Mouse (Mus musculus) hindbrain, embryonic 14.5 days (tissue): ENCODE measurements at regions not wholly inside any gene's neighbourhood (a gene's known extent, or its start where the extent isn't known, plus 50 kb on each side); places are given as distances from the start of the nearest gene placed in this dataset.

Experiments
- ATAC-seq: fragments of 200-750 bp; cut with Nextera tagmentation; 2 replicates; pipeline ENCODE4 v1.8.0; 2017; ENCODE audit warnings: moderate number of reproducible peaks, mild to moderate bottlenecking, moderate TSS enrichment, moderate library complexity; ENCODE audit not compliant: low FRiP score
- DNase-seq: peaks from one replicate; pipeline ENCODE4 v3.0.0-alpha.2; 2015; ENCODE audit warnings: low spot score
- H3K27ac ChIP-seq: fragments of 300-500 bp; sonication (generic); 2 replicates; pipeline ENCODE4 v1.5.1; 2014; ENCODE audit warnings: mild to moderate bottlenecking, moderate library complexity
- H3K27me3 ChIP-seq: fragments of 300-500 bp; sonication (generic); 2 replicates; pipeline ENCODE4 v1.6.1; 2014; ENCODE audit warnings: mild to moderate bottlenecking, low read length, mixed read lengths; ENCODE audit not compliant: control insufficient read depth, insufficient read depth
- H3K36me3 ChIP-seq: fragments of 300-500 bp; sonication (generic); replicated peaks from 2 replicates; pipeline ENCODE4 v1.6.1; 2014; ENCODE audit not compliant: control insufficient read depth, insufficient read depth
- H3K4me1 ChIP-seq: fragments of 300-500 bp; sonication (generic); replicated peaks from 2 replicates; pipeline ENCODE4 v1.6.1; 2014; ENCODE audit warnings: antibody characterized with exemption, low read length, mixed read lengths; ENCODE audit not compliant: control insufficient read depth, insufficient read depth
- H3K4me2 ChIP-seq: fragments of 300-500 bp; sonication (generic); replicated peaks from 2 replicates; pipeline ENCODE4 v1.6.1; 2014; ENCODE audit warnings: mild to moderate bottlenecking, moderate library complexity
- H3K4me3 ChIP-seq: fragments of 300-500 bp; sonication (generic); replicated peaks from 2 replicates; pipeline ENCODE4 v1.5.1; 2014; ENCODE audit warnings: mild to moderate bottlenecking, low read length
- H3K9ac ChIP-seq: fragments of 300-500 bp; sonication (generic); 2 replicates; pipeline ENCODE4 v1.6.1; 2014
- H3K9me3 ChIP-seq: fragments of 300-500 bp; sonication (generic); 2 replicates; pipeline ENCODE4 v1.6.1; 2016; ENCODE audit warnings: low read length; ENCODE audit not compliant: control insufficient read depth
- WGBS: fragments of 180-500 bp; shearing (Covaris S2); extraction: QIAGEN DNeasy Blood & Tissue Kit; methylation state at CpG from one replicate; pipeline ENCODE4 v1.1.7; 2014; 5-methylcytosine and 5-hydroxymethylcytosine counted together

- Histone ChIP-seq H3K27ac (no peak overlapping the region), H3K4me1 (no peaks in the 10 kb centered on the region), H3K27me3 (no peaks in the 10 kb centered on the region), H3K36me3 (no peaks in the 10 kb centered on the region), H3K9ac (no peak overlapping the region), H3K4me2 (no peak overlapping the region), H3K9me3 (no peaks in the 10 kb centered on the region), H3K4me3 (no peak overlapping the region)
- WGBS: 96% methylated on average over 6 of the region's 6 CpGs
- no peak for ATAC-seq
- no peak for DNase-seq
Measured at GRCm38 (mm10) chr16:55039777-55040176, 258.0 kb downstream of the Zpld1 start.

- ATAC-seq: no peak
- DNase-seq: no peak
- Histone ChIP-seq H3K9ac (no peak overlapping the region), H3K27me3 (no peaks in the 10 kb centered on the region), H3K4me3 (no peak overlapping the region), H3K27ac (no peak overlapping the region), H3K4me2 (no peak overlapping the region), H3K9me3 (no peaks in the 10 kb centered on the region), H3K36me3 (no peaks in the 10 kb centered on the region), H3K4me1 (no peaks in the 10 kb centered on the region)
- 98% methylated on average over 2 of the region's 2 CpGs for WGBS
Measured at GRCm38 (mm10) chr16:55001661-55002289, 296.0 kb downstream of the Zpld1 start.

- Histone ChIP-seq H3K27me3 (no peaks in the 10 kb centered on the region), H3K9me3 (0 out of 2 replicates have a peak, but pooled peaks cover 4% of the 10 kb centered on the region), H3K4me3 (no peak overlapping the region), H3K9ac (no peak overlapping the region), H3K27ac (no peak overlapping the region), H3K36me3 (no peaks in the 10 kb centered on the region), H3K4me2 (no peak overlapping the region), H3K4me1 (no peaks in the 10 kb centered on the region)
- WGBS: 83% methylated on average over 4 of the region's 4 CpGs
- ATAC-seq (no peak), DNase-seq (no peak)
Measured at GRCm38 (mm10) chr16:54991595-54992240, 306.1 kb downstream of the Zpld1 start.

- Histone ChIP-seq H3K27me3 (no peaks in the 10 kb centered on the region), H3K9me3 (0 out of 2 replicates have a peak, but pooled peaks cover 3% of the 10 kb centered on the region), H3K4me2 (peak overlapping the region; percentile 33), H3K36me3 (no peaks in the 10 kb centered on the region), H3K4me1 (no peaks in the 10 kb centered on the region), H3K9ac (no peak overlapping the region), H3K4me3 (no peak overlapping the region), H3K27ac (peak overlapping the region; percentile 56)
- ATAC-seq (peak; percentile 77), DNase-seq (peak; percentile 87)
- WGBS: 2% methylated on average over 9 of the region's 9 CpGs
Measured at GRCm38 (mm10) chr16:54983759-54984218, 314.0 kb downstream of the Zpld1 start.

- Histone ChIP-seq H3K9me3 (no peaks in the 10 kb centered on the region), H3K4me3 (no peak overlapping the region), H3K4me1 (no peaks in the 10 kb centered on the region), H3K36me3 (no peaks in the 10 kb centered on the region), H3K27ac (no peak overlapping the region), H3K27me3 (no peaks in the 10 kb centered on the region), H3K9ac (no peak overlapping the region), H3K4me2 (no peak overlapping the region)
- WGBS: 87% methylated on average over 6 of the region's 6 CpGs
- DNase-seq (no peak), ATAC-seq (no peak)
Measured at GRCm38 (mm10) chr16:54970356-54970755, 327.4 kb downstream of the Zpld1 start.

- no peak for DNase-seq
- Histone ChIP-seq H3K27ac (no peak overlapping the region), H3K27me3 (no peaks in the 10 kb centered on the region), H3K9me3 (no peaks in the 10 kb centered on the region), H3K4me2 (0 out of 2 replicates have a peak overlapping the region, but pooled peaks have one; percentile 3), H3K36me3 (no peaks in the 10 kb centered on the region), H3K4me1 (no peaks in the 10 kb centered on the region), H3K9ac (no peak overlapping the region), H3K4me3 (no peak overlapping the region)
- 52% methylated on average over 7 of the region's 7 CpGs for WGBS
- ATAC-seq: no peak
Measured at GRCm38 (mm10) chr16:54943808-54944315, 353.9 kb downstream of the Zpld1 start.

- Histone ChIP-seq H3K4me1 (no peaks in the 10 kb centered on the region), H3K36me3 (no peaks in the 10 kb centered on the region), H3K9me3 (peaks cover 5% of the 10 kb centered on the region; the same call in 1 of the 2 replicates), H3K4me2 (no peak overlapping the region), H3K27ac (no peak overlapping the region), H3K9ac (no peak overlapping the region), H3K4me3 (no peak overlapping the region), H3K27me3 (no peaks in the 10 kb centered on the region)
- WGBS: 72% methylated on average over 3 of the region's 3 CpGs
- no peak for ATAC-seq
- DNase-seq: no peak
Measured at GRCm38 (mm10) chr16:54928259-54928658, 369.5 kb downstream of the Zpld1 start.

- no peak overlapping the region for H3K27ac ChIP-seq
- H3K4me3 ChIP-seq: no peak overlapping the region
- no peaks in the 10 kb centered on the region for H3K27me3 ChIP-seq
- H3K4me2 ChIP-seq: no peak overlapping the region
- H3K4me1 ChIP-seq: no peaks in the 10 kb centered on the region
- no peaks in the 10 kb centered on the region for H3K9me3 ChIP-seq
- 98% methylated on average over 4 of the region's 4 CpGs for WGBS
- H3K36me3 ChIP-seq: no peaks in the 10 kb centered on the region
- ATAC-seq (no peak), DNase-seq (no peak)
- H3K9ac ChIP-seq: no peak overlapping the region
Measured at GRCm38 (mm10) chr16:54902911-54903310, 394.9 kb downstream of the Zpld1 start.

- H3K4me3 ChIP-seq: no peak overlapping the region
- H3K9me3 ChIP-seq: no peaks in the 10 kb centered on the region
- no peak for DNase-seq
- no peak overlapping the region for H3K27ac ChIP-seq
- no peaks in the 10 kb centered on the region for H3K27me3 ChIP-seq
- no peak overlapping the region for H3K9ac ChIP-seq
- WGBS: 78% methylated on average over 1 of the region's 1 CpGs
- no peak for ATAC-seq
- no peaks in the 10 kb centered on the region for H3K4me1 ChIP-seq
- no peak overlapping the region for H3K4me2 ChIP-seq
- no peaks in the 10 kb centered on the region for H3K36me3 ChIP-seq
Measured at GRCm38 (mm10) chr16:54901461-54901860, 396.3 kb downstream of the Zpld1 start.
